Mouse (Mus musculus) G1E (cell line): ENCODE measurements around the gene Itga9.

Experiments used
- CTCF ChIP-seq: IDR thresholded peaks from 2 replicates; pipeline ENCODE4 v1.5.1; 2012; ENCODE audit warnings: low read depth, low read length, inconsistent platforms, mixed read lengths
- GATA1 ChIP-seq: IDR thresholded peaks from 2 replicates; pipeline ENCODE4 v1.6.1; 2012; ENCODE audit warnings: borderline replicate concordance, low read length, inconsistent platforms, mixed read lengths

DNA sequence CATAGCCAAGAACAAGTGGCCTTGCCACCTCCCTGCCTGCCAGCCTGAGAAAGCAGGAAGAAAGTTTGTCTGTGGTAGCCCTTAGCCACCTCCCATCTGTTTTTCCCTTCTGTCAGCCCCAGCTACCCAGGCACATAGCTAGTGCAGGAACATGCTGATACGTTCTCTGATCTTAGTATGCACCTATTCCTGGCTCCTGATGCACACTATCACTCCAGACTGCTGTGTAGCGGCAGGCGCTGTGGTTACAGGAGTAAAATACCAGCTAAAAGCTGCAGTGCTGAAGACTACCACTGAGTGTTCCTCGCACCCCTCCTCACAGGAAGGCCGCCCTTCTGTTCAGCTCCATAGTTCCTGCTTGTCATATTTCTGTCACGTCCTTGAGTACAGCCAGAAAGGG is 234.8 kb downstream of the Itga9 start:
- TF ChIP-seq CTCF (no peak), GATA1 (no peak)
